Mouse (Mus musculus) embryonic facial prominence, embryonic 11.5 days (tissue): ENCODE measurements at regions not wholly inside any gene's neighbourhood (a gene's known extent, or its start where the extent isn't known, plus 50 kb on each side); places are given as distances from the start of the nearest gene placed in this dataset.

Source experiments
- ATAC-seq: fragments of 200-750 bp; cut with Nextera tagmentation; replicated peaks from 2 replicates; pipeline ENCODE4 v1.8.0; 2017; ENCODE audit warnings: low read depth; ENCODE audit not compliant: insufficient number of reproducible peaks, low FRiP score, low TSS enrichment
- DNase-seq: peaks from one replicate; pipeline ENCODE4 v3.0.0-alpha.2; 2015; ENCODE audit warnings: low spot score
- H3K27ac ChIP-seq: fragments of 300-500 bp; sonication (generic); replicated peaks from 2 replicates; pipeline ENCODE4 v1.5.1; 2014; ENCODE audit warnings: mild to moderate bottlenecking, low read depth, low read length, control low read depth
- H3K27me3 ChIP-seq: fragments of 300-500 bp; sonication (generic); 2 replicates; pipeline ENCODE4 v1.6.1; 2014; ENCODE audit warnings: mild to moderate bottlenecking, low read length, moderate library complexity, mixed read lengths; ENCODE audit not compliant: control insufficient read depth, insufficient read depth
- H3K36me3 ChIP-seq: fragments of 300-500 bp; sonication (generic); replicated peaks from 2 replicates; pipeline ENCODE4 v1.6.1; 2014; ENCODE audit warnings: low read depth, mild to moderate bottlenecking, low read length, moderate library complexity, mixed read lengths; ENCODE audit not compliant: control insufficient read depth, insufficient read depth
- H3K4me1 ChIP-seq: fragments of 300-500 bp; sonication (generic); 2 replicates; pipeline ENCODE4 v1.6.1; 2014; ENCODE audit warnings: low read length, mixed read lengths; ENCODE audit not compliant: control insufficient read depth, insufficient read depth
- H3K4me2 ChIP-seq: fragments of 300-500 bp; sonication (generic); 2 replicates; pipeline ENCODE4 v1.6.1; 2014; ENCODE audit warnings: low read depth, mild to moderate bottlenecking, control low read depth, low read length, moderate library complexity
- H3K4me3 ChIP-seq: fragments of 300-500 bp; sonication (generic); 2 replicates; pipeline ENCODE4 v1.5.1; 2014; ENCODE audit warnings: low read depth, low read length, control low read depth
- H3K9ac ChIP-seq: fragments of 300-500 bp; sonication (generic); replicated peaks from 2 replicates; pipeline ENCODE4 v1.6.1; 2014; ENCODE audit warnings: mild to moderate bottlenecking, control low read depth, low read length
- H3K9me3 ChIP-seq: fragments of 300-500 bp; sonication (generic); replicated peaks from 2 replicates; pipeline ENCODE4 v1.6.1; 2016; ENCODE audit warnings: mild to moderate bottlenecking, low read length, inconsistent platforms, mixed read lengths; ENCODE audit not compliant: control insufficient read depth
- WGBS: fragments of 180-500 bp; shearing (Covaris S2); extraction: QIAGEN DNeasy Blood & Tissue Kit; methylation state at CpG from one replicate; pipeline ENCODE4 v1.1.7; 2014; 5-methylcytosine and 5-hydroxymethylcytosine counted together

DNA sequence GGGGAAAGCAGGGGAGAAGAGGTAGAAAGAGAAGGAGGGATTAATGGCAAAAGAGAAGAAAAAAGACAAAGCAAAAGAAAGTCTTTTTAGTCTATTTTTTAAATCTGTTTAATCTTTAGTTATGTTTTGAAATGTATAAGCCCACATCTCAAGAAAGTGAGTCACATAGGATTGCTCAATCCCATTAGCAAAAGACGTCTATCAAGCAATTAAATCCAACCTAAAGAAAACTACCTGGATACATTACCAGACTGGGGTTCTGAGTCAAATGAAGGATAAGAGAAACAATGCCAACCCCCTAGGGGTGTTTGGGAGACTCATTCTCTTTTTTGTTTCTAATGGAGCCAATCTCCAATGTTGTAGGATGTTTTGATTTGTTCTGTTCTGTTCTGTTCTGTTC is 231.4 kb downstream of the Tgfb2 start:
- WGBS = 37% methylated on average over 1 of the region's 1 CpGs

GRCm38 (mm10) chr1:186472955-186473354 is 232.8 kb downstream of the Tgfb2 start:
- DNase-seq = no peak
- Histone ChIP-seq H3K36me3 (no peaks in the 10 kb centered on the region), H3K9me3 (no peaks in the 10 kb centered on the region), H3K27me3 (no peaks in the 10 kb centered on the region), H3K4me3 (no peak overlapping the region), H3K9ac (no peak overlapping the region), H3K27ac (no peak overlapping the region), H3K4me2 (no peak overlapping the region), H3K4me1 (no peaks in the 10 kb centered on the region)
- WGBS = 83% methylated on average over 10 of the region's 10 CpGs
- ATAC-seq = no peak

More for the DNA sequence above, 231.4 kb downstream of the Tgfb2 start:
- Histone ChIP-seq H3K4me2 (no peak overlapping the region), H3K9me3 (no peaks in the 10 kb centered on the region), H3K27me3 (no peaks in the 10 kb centered on the region), H3K36me3 (no peaks in the 10 kb centered on the region), H3K4me1 (no peaks in the 10 kb centered on the region), H3K9ac (no peak overlapping the region), H3K4me3 (no peak overlapping the region), H3K27ac (no peak overlapping the region)
- DNase-seq = no peak
- no peak for ATAC-seq

DNA sequence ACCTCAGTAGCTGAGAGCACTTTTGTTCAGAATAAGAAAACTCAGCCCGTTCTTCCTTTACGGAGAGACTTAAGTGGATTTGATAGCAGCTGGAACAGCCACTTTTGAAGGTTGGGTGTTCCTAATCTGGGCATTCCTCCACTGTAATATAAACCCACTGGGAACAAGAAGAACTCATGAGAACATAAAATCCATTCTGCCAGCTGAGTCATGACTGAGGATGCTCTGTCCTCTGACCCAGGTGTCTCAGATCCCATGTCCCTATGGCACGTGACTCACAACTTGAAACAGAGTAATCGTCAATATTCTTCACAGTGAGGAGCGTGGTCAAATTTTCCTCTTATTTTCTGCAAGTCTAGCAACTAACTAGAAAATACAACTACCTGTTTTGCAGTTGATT is 240.3 kb downstream of the Tgfb2 start:
- no peaks in the 10 kb centered on the region for H3K27me3 ChIP-seq

DNA sequence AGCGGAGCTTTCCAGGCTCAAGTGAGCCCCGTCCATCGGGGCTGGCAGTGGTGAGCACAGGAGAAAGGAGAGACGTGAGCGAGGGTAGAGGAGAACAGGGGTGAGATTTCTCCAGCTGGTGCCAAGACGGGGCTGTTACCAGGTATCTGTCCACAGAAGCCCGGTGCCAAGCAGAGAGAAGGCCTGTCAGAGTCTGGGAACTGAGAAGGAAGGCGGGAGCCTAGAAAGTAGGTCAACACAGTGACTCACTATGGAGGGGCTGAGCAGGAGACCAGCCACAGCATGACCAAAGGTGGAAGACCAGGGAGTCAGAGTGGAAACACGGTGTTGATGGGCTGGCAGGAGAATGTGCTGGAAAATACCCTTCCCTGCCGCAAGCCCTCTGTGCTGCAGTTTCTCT is 245.0 kb downstream of the Tgfb2 start:
- ATAC-seq (no peak), DNase-seq (no peak)
- Histone ChIP-seq H3K27ac (no peak overlapping the region), H3K4me2 (no peak overlapping the region), H3K4me3 (no peak overlapping the region), H3K27me3 (no peaks in the 10 kb centered on the region), H3K9me3 (no peaks in the 10 kb centered on the region), H3K36me3 (no peaks in the 10 kb centered on the region), H3K4me1 (no peaks in the 10 kb centered on the region), H3K9ac (no peak overlapping the region)
- WGBS = 82% methylated on average over 10 of the region's 10 CpGs

More for the DNA sequence above, 240.3 kb downstream of the Tgfb2 start:
- 91% methylated on average over 5 of the region's 5 CpGs for WGBS
- Histone ChIP-seq H3K9me3 (no peaks in the 10 kb centered on the region), H3K9ac (no peak overlapping the region), H3K27ac (no peak overlapping the region), H3K36me3 (no peaks in the 10 kb centered on the region), H3K4me1 (no peaks in the 10 kb centered on the region), H3K4me3 (no peak overlapping the region), H3K4me2 (no peak overlapping the region)
- ATAC-seq = no peak
- DNase-seq = no peak

DNA sequence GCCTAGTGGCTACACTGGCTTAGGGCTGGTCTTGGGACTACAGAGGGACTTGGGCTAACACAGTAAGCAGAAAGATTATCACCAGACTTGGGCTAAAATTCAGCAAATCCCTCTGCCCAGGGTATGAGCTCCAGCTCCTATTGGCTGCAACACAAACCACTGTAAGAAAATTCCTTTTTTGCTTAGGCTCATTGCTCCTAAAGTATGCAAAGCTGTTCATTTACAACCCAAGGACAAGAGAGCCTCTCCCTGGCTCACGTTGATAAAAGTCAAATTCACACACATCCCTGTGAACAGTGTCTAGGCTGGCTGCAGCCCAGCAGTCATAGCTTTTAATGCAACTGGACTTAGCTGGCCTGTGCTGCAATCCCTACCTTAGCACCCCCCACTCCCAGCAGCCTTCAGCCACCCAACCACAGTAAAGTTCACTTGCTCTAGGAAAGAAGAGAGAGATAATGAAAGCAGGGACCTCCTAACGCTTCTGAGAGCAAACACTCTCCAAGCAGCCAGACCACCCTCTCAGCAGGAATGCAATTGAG is 247.6 kb downstream of the Tgfb2 start:
- Histone ChIP-seq H3K4me2 (no peak overlapping the region), H3K9ac (no peak overlapping the region), H3K4me3 (no peak overlapping the region), H3K4me1 (no peaks in the 10 kb centered on the region), H3K27me3 (no peaks in the 10 kb centered on the region), H3K36me3 (no peaks in the 10 kb centered on the region), H3K9me3 (no peaks in the 10 kb centered on the region), H3K27ac (no peak overlapping the region)
- ATAC-seq (no peak), DNase-seq (no peak)
- 43% methylated on average over 2 of the region's 2 CpGs for WGBS

GRCm38 (mm10) chr1:186457098-186457497 is 248.7 kb downstream of the Tgfb2 start:
- Histone ChIP-seq H3K4me1 (no peaks in the 10 kb centered on the region), H3K4me2 (no peak overlapping the region), H3K4me3 (no peak overlapping the region), H3K9me3 (no peaks in the 10 kb centered on the region), H3K9ac (no peak overlapping the region), H3K27ac (no peak overlapping the region), H3K36me3 (no peaks in the 10 kb centered on the region), H3K27me3 (no peaks in the 10 kb centered on the region)
- ATAC-seq (no peak), DNase-seq (no peak)
- WGBS = 85% methylated on average over 8 of the region's 8 CpGs

DNA sequence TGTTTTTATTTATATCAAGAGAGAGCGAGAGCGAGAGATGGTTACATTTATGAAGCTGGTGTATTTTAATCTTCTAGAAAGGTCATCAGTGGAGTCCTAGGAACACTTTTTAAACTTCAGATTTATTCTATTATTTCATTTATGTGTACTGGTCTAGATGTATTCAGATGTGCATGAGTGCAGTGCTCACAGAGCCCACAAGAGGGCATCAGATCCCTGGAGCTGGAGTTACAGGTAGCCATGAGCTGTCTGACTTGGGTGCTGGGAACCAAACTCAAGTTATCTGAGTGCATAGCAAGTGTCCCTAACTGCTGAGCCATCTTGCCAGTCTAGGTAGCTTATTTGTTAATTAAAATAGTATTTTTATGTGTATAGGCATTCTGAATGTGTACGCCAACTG is 249.7 kb downstream of the Tgfb2 start:
- H3K27ac ChIP-seq = no peak overlapping the region
- H3K36me3 ChIP-seq = no peaks in the 10 kb centered on the region
- no peaks in the 10 kb centered on the region for H3K9me3 ChIP-seq
- no peak overlapping the region for H3K9ac ChIP-seq
- H3K4me2 ChIP-seq = no peak overlapping the region
- H3K27me3 ChIP-seq = no peaks in the 10 kb centered on the region
- 95% methylated on average over 3 of the region's 3 CpGs for WGBS
- no peak overlapping the region for H3K4me3 ChIP-seq
- DNase-seq (no peak), ATAC-seq (no peak)
- no peaks in the 10 kb centered on the region for H3K4me1 ChIP-seq

- no peaks in the 10 kb centered on the region for H3K9me3 ChIP-seq
- DNase-seq (peak; percentile 54), ATAC-seq (no peak)
- H3K4me1 ChIP-seq = no peaks in the 10 kb centered on the region
- H3K4me2 ChIP-seq = no peak overlapping the region
- H3K27me3 ChIP-seq = no peaks in the 10 kb centered on the region
- H3K36me3 ChIP-seq = no peaks in the 10 kb centered on the region
- 55% methylated on average over 7 of the region's 7 CpGs for WGBS
- no peak overlapping the region for H3K4me3 ChIP-seq
- no peak overlapping the region for H3K9ac ChIP-seq
- H3K27ac ChIP-seq = no peak overlapping the region
Observed at GRCm38 (mm10) chr1:186455177-186455660, 250.6 kb downstream of the Tgfb2 start.
